ENCODE assay signal across 28 mouse cellular contexts in genomic region chr4:116692146-116692545, GRCm38 (mm10).
"Had no signal": no experiment of that assay in that cellular context is flagged by ENCODE, and none has a peak within 500 bp of the region (broad histone marks: within the 10 kb centered on the region; RNA-seq: fewer than 3 reads in every experiment).

No protein-coding gene starts in this region.

- H3K9ac ChIP-seq: embryonic facial prominence, embryonic 12.5 days; embryonic facial prominence, embryonic 13.5 days; embryonic facial prominence, embryonic 15.5 days; forebrain, embryonic 12.5 days; forebrain, embryonic 13.5 days; forebrain, embryonic 15.5 days; forebrain, postnatal 0 days had no signal

- H3K4me2 ChIP-seq: embryonic facial prominence, embryonic 12.5 days; embryonic facial prominence, embryonic 13.5 days; embryonic facial prominence, embryonic 15.5 days; forebrain, embryonic 12.5 days; forebrain, embryonic 13.5 days; forebrain, embryonic 15.5 days had no signal

- DNase-seq: cerebellum, adult 2 months; cerebellum, adult 8-10 months; cerebellum, adult 9-10 months; cerebellum, adult 9-11 months; cerebellum, postnatal 10 days; cerebellum, postnatal 14 days; cerebellum, postnatal 25 days; cerebellum, postnatal 36 days; embryo, embryonic 11 days; forebrain, postnatal 0 days; gastrocnemius, adult 2 months; gastrocnemius, postnatal 10 days; gastrocnemius, postnatal 14 days; gastrocnemius, postnatal 25 days; gastrocnemius, postnatal 36 days; heart, adult 11 months; heart, adult 18-20 months had no signal

- H3K27me3 ChIP-seq: embryonic facial prominence, embryonic 12.5 days; embryonic facial prominence, embryonic 13.5 days; embryonic facial prominence, embryonic 15.5 days; forebrain, embryonic 12.5 days; forebrain, embryonic 13.5 days; forebrain, embryonic 15.5 days had no signal

- ATAC-seq: forebrain, embryonic 13.5 days; forebrain, embryonic 14.5 days; forebrain, embryonic 15.5 days; forebrain, embryonic 16.5 days; forebrain, postnatal 0 days had no signal

- H3K27ac ChIP-seq: embryonic facial prominence, embryonic 10.5 days; embryonic facial prominence, embryonic 12.5 days; embryonic facial prominence, embryonic 13.5 days; embryonic facial prominence, embryonic 15.5 days; forebrain, embryonic 10.5 days; forebrain, embryonic 12.5 days; forebrain, embryonic 13.5 days; forebrain, embryonic 15.5 days; gastrocnemius, adult 2 months had no signal

- H3K9me3 ChIP-seq: embryonic facial prominence, embryonic 10.5 days; embryonic facial prominence, embryonic 12.5 days; embryonic facial prominence, embryonic 13.5 days; embryonic facial prominence, embryonic 15.5 days; forebrain, embryonic 10.5 days; forebrain, embryonic 12.5 days; forebrain, embryonic 13.5 days; forebrain, embryonic 15.5 days had no signal

- H3K4me3 ChIP-seq: embryonic facial prominence, embryonic 10.5 days; embryonic facial prominence, embryonic 12.5 days; embryonic facial prominence, embryonic 13.5 days; embryonic facial prominence, embryonic 15.5 days; erythroblast, embryonic 14.5 days; forebrain, embryonic 10.5 days; forebrain, embryonic 12.5 days; forebrain, embryonic 13.5 days; forebrain, embryonic 15.5 days; gastrocnemius, adult 2 months had no signal
